Mouse (Mus musculus) CH12.LX (cell line): ENCODE results near the gene Fbxl15. TPM values are rescaled to one million over a fixed set of nuclear protein-coding genes. Genes with fewer than 3 reads are reported as not detected.

ENCODE experiments used
- DNase-seq: peaks from one replicate; pipeline ENCODE4 v3.0.0-alpha.2; 2013; ENCODE audit errors: extremely low read depth
- H3K27ac ChIP-seq: 2 replicates; pipeline ENCODE4 v1.5.1; 2012; ENCODE audit warnings: low read depth, mild to moderate bottlenecking, control low read depth, moderate library complexity; ENCODE audit not compliant: insufficient read depth
- H3K27me3 ChIP-seq: replicated peaks from 2 replicates; pipeline ENCODE3; 2012; ENCODE audit warnings: inconsistent platforms
- H3K36me3 ChIP-seq, 2 experiments: replicated peaks in 1 of 2; 2 replicates each; pipeline versions ENCODE3 to v1.6.1; 2012; ENCODE audit warnings: inconsistent platforms in 1 of 2, low read length in 1 of 2, mild to moderate bottlenecking in 1 of 2, mixed read lengths in 1 of 2, moderate library complexity in 1 of 2; ENCODE audit not compliant: control insufficient read depth in 1 of 2, insufficient read depth in 1 of 2
- H3K4me1 ChIP-seq, 2 experiments: 2 replicates each; pipeline ENCODE4 v1.6.1; 2012; ENCODE audit warnings: inconsistent platforms in 1 of 2, moderate library complexity in 1 of 2; ENCODE audit not compliant: insufficient read depth in 2 of 2, control insufficient read depth in 1 of 2
- H3K4me2 ChIP-seq: 2 replicates; pipeline ENCODE4 v1.6.1; 2012; ENCODE audit warnings: low read depth, mild to moderate bottlenecking, control low read depth; ENCODE audit not compliant: poor library complexity, insufficient read depth, severe bottlenecking
- H3K4me3 ChIP-seq, 3 experiments: fragments of 150-350 bp in 1 of 3; sonication (generic) in 1 of 3; replicated peaks in 1 of 3; 2 replicates each; pipeline versions ENCODE3 to v1.5.1; 2011 to 2012; ENCODE audit warnings: low read depth in 2 of 3, low read length in 2 of 3, mild to moderate bottlenecking in 2 of 3, moderate library complexity in 2 of 3, control low read depth in 1 of 3, improper control_type of control experiment in 1 of 3, inconsistent platforms in 1 of 3, mixed read lengths in 1 of 3; ENCODE audit not compliant: poor library complexity in 1 of 3
- H3K79me2 ChIP-seq: replicated peaks from 2 replicates; pipeline ENCODE4 v1.6.1; 2012; ENCODE audit warnings: mild to moderate bottlenecking, moderate library complexity; ENCODE audit not compliant: control insufficient read depth, poor library complexity, insufficient read depth, severe bottlenecking; ENCODE audit errors: extremely low read depth
- H3K9ac ChIP-seq: 2 replicates; pipeline ENCODE4 v1.6.1; 2012; ENCODE audit warnings: low read depth, mild to moderate bottlenecking, control low read depth, moderate library complexity; ENCODE audit not compliant: insufficient read depth
- H3K9me3 ChIP-seq: replicated peaks from 2 replicates; pipeline ENCODE3; 2012; ENCODE audit warnings: low read length, inconsistent platforms, mixed read lengths
- CHD2 ChIP-seq: IDR thresholded peaks from 2 replicates; pipeline ENCODE4 v1.6.1; 2011; ENCODE audit warnings: low read length, improper control_type of control experiment
- E2F4 ChIP-seq: IDR thresholded peaks from 2 replicates; pipeline ENCODE4 v1.6.1; 2011; ENCODE audit warnings: low read depth, low read length, improper control_type of control experiment; ENCODE audit not compliant: insufficient replicate concordance
- EP300 ChIP-seq: IDR thresholded peaks from 2 replicates; pipeline ENCODE4 v1.6.1; 2011; ENCODE audit warnings: low read length, improper control_type of control experiment
- ETS1 ChIP-seq: conservative IDR thresholded peaks from 2 replicates; pipeline ENCODE4 v1.6.1; 2012; ENCODE audit warnings: low read depth, mild to moderate bottlenecking, inconsistent platforms, low read length, improper control_type of control experiment, moderate library complexity
- GABPA ChIP-seq: IDR thresholded peaks from 2 replicates; pipeline ENCODE4 v1.6.1; 2012; ENCODE audit warnings: low read depth, low read length, improper control_type of control experiment, inconsistent platforms; ENCODE audit not compliant: insufficient replicate concordance
- HCFC1 ChIP-seq: IDR thresholded peaks from 2 replicates; pipeline ENCODE4 v1.6.1; 2012; ENCODE audit warnings: low read depth, mild to moderate bottlenecking, inconsistent platforms, low read length, improper control_type of control experiment
- IRF4 ChIP-seq: IDR thresholded peaks from 2 replicates; pipeline ENCODE4 v1.6.1; 2014; ENCODE audit warnings: low read depth, mild to moderate bottlenecking, inconsistent platforms, low read length, improper control_type of control experiment
- KAT2A ChIP-seq: IDR thresholded peaks from 2 replicates; pipeline ENCODE4 v1.6.1; 2012; ENCODE audit warnings: low read length, improper control_type of control experiment, inconsistent platforms; ENCODE audit not compliant: insufficient replicate concordance
- MAZ ChIP-seq: IDR thresholded peaks from 2 replicates; pipeline ENCODE4 v1.6.1; 2012; ENCODE audit warnings: low read depth, mild to moderate bottlenecking, inconsistent platforms, low read length, improper control_type of control experiment, moderate library complexity
- NELFE ChIP-seq: IDR thresholded peaks from 2 replicates; pipeline ENCODE4 v1.6.1; 2011; ENCODE audit warnings: low read depth, low read length, improper control_type of control experiment
- PAX5 ChIP-seq: IDR thresholded peaks from 2 replicates; pipeline ENCODE4 v1.6.1; 2012; ENCODE audit warnings: low read length, inconsistent platforms, mixed read lengths
- POLR2A ChIP-seq: IDR thresholded peaks from 2 replicates; pipeline ENCODE4 v1.6.1; 2011; ENCODE audit warnings: low read depth, mild to moderate bottlenecking, improper control_type of control experiment, low read length
- POLR2AphosphoS2 ChIP-seq: IDR thresholded peaks from 2 replicates; pipeline ENCODE4 v1.6.1; 2011; ENCODE audit warnings: low read depth, low read length, improper control_type of control experiment
- RCOR1 ChIP-seq: conservative IDR thresholded peaks from 2 replicates; pipeline ENCODE4 v1.6.1; 2012; ENCODE audit warnings: low read depth, mild to moderate bottlenecking, inconsistent platforms, low read length, improper control_type of control experiment
- SMC3 ChIP-seq: IDR thresholded peaks from 2 replicates; pipeline ENCODE4 v1.6.1; 2011; ENCODE audit warnings: low read depth, low read length, improper control_type of control experiment
- TBP ChIP-seq: conservative IDR thresholded peaks from 2 replicates; pipeline ENCODE4 v1.6.1; 2011; ENCODE audit warnings: low read depth, low read length, improper control_type of control experiment
- TCF12 ChIP-seq: IDR thresholded peaks from 2 replicates; pipeline ENCODE4 v1.6.1; 2014; ENCODE audit warnings: low read depth, mild to moderate bottlenecking, inconsistent platforms, low read length, improper control_type of control experiment
- USF1 ChIP-seq: IDR thresholded peaks from 2 replicates; pipeline ENCODE4 v1.6.1; 2014; ENCODE audit warnings: low read depth, mild to moderate bottlenecking, inconsistent platforms, low read length, improper control_type of control experiment
- USF2 ChIP-seq: conservative IDR thresholded peaks from 2 replicates; pipeline ENCODE4 v1.6.1; 2011; ENCODE audit warnings: low read depth, low read length, improper control_type of control experiment
- ZC3H11A ChIP-seq: IDR thresholded peaks from 2 replicates; pipeline ENCODE4 v1.6.1; 2012; ENCODE audit warnings: low read depth, mild to moderate bottlenecking, inconsistent platforms, low read length, improper control_type of control experiment
- ZNF384 ChIP-seq: IDR thresholded peaks from 2 replicates; pipeline ENCODE4 v1.6.1; 2012; ENCODE audit warnings: low read depth, low read length, improper control_type of control experiment, inconsistent platforms
- dilution Hi-C: fragments of 300-500 bp; cut with MboI; formaldehyde crosslinking; loops from 2 replicates; pipeline ENCODE4 v1.14.3; 2020; ENCODE audit warnings: low sequenced_read_pairs; ENCODE audit not compliant: extremely low pct_unique_long_range_greater_than_20kb, extremely low pct_ligation_motif_present
- in situ Hi-C: fragments of 300-500 bp; cut with MboI; formaldehyde crosslinking; loops from 3 replicates; pipeline ENCODE4 v1.14.3; 2019; ENCODE audit warnings: low sequenced_read_pairs, low pct_ligation_motif_present, low pct_unique_long_range_greater_than_20kb, mixed read lengths
- polyA plus RNA-seq: library from polyadenylated mRNA; unstranded; fragments of >175 nt; gene quantifications from 2 replicates; pipeline ENCODE4 v1.2.1, GENCODE M21; 2012; ENCODE audit warnings: low read depth; ENCODE audit not compliant: insufficient read length
- total RNA-seq, 2 experiments: library from RNA; depleted of rRNA; stranded (reverse); fragments of 300-350 nt in 1 of 2; fragments of >200 nt in 1 of 2; gene quantifications; 2 replicates each; pipeline ENCODE4 v1.2.3; 2012 to 2014

The Fbxl15 gene
- total and polyA plus RNA-seq, 3 experiments: 7.6 to 9.9 (median 9.4) TPM

DNA sequence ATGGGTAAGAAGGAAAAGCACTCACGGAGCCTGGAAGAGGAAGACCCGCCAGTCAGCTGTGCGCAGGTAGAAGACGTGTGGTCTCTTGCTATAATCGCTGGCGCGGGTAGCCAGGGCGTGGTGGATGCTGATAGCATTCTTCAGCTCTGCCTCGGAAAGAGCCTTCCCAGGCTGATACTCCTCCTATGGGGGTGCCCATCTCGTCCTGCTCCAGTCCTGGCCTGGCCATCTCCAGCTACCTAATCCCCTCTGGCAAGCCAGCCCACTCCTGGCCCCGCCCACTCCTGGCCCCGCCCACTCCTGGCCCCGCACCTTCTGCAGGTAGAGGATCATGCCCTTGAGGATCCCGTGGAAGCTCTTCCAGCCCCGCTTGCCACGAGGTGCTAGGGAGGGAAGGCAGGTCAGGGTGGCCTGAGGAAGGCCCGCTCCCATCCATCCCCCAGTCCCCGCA, 13.8 kb upstream of the Fbxl15 start:
- H3K79me2 ChIP-seq: no peaks in the 10 kb centered on the region
- H3K36me3 ChIP-seq: peaks cover 53 to 78% of the 10 kb centered on the region in 2 experiments
- dilution Hi-C loops: no loop called here
- H3K4me3 ChIP-seq: no peak overlapping the region
- H3K9me3 ChIP-seq: peaks cover 8% of the 10 kb centered on the region
- no peak for TF ChIP-seq POLR2AphosphoS2
- no peak for TF ChIP-seq CHD2
- TF ChIP-seq ETS1: no peak
- TF ChIP-seq GABPA: no peak
- TF ChIP-seq POLR2A: no peak
- TF ChIP-seq SMC3: no peak
- no peak for TF ChIP-seq TBP
- no peak for TF ChIP-seq E2F4
- TF ChIP-seq USF1: no peak
- no peak for TF ChIP-seq HCFC1
- no peak for TF ChIP-seq IRF4
- TF ChIP-seq TCF12: no peak
- TF ChIP-seq KAT2A: no peak
- TF ChIP-seq MAZ: no peak
- no peak for TF ChIP-seq USF2
- TF ChIP-seq RCOR1: no peak
- TF ChIP-seq ZNF384: no peak
- no peak for TF ChIP-seq NELFE
- no peaks in the 10 kb centered on the region for H3K27me3 ChIP-seq
- no peak for DNase-seq
- no peak overlapping the region for H3K27ac ChIP-seq
- no peak overlapping the region for H3K4me2 ChIP-seq
- no peak overlapping the region for H3K9ac ChIP-seq
- H3K4me1 ChIP-seq: peaks cover 0 to 57% of the 10 kb centered on the region in 2 experiments; a peak in 2 of 4 replicates
- in situ Hi-C loops: no loop called here

DNA sequence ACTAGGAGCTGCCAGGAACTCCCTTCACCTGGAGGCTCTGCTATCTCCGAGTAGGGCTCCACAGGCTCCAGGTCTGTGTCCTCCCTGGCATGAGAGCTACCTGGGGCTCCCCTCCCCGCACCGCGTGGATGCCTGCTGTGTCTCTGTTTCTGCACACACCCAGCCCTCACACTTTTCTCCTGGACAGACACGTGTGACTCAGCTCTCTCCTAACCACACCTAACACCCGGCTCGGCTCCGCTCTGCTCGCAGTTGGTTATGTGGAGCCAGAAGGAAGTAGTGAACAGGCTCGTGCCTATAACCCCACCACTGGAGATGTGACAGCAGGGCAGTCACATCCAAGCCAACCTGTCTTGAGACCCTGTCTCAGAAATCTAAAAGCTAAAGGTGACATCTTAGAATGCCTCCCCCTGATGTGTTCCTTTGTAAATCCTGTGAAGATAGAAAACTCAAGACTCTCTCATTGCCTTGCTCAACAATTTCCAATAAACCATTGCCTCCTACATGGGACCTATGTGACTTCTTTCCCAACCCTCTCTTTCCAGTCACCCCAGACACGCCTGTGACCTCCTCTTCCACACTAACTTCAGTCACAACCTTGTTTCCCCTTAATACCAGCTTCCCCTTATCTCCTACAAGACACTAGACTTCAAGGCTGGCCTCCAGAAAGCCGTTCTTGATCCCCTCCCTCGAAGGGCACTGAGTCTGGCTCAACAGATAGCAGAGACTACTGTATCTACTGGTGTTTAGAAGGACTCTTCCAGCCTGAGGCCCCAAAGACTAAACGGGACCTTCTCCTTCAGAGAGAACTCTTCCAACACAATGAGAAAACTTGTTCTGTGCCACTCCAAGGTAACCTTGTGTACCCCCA, 12.9 kb upstream of the Fbxl15 start:
- Histone ChIP-seq H3K27me3 (no peaks in the 10 kb centered on the region), H3K9me3 (peaks cover 8% of the 10 kb centered on the region), H3K4me3 (no peak overlapping the region), H3K79me2 (no peaks in the 10 kb centered on the region), H3K4me2 (no peak overlapping the region), H3K27ac (no peak overlapping the region), H3K9ac (no peak overlapping the region), H3K36me3 (peaks cover 44 to 68% of the 10 kb centered on the region in 2 experiments), H3K4me1 (peaks cover 0 to 58% of the 10 kb centered on the region in 2 experiments; a peak in 2 of 4 replicates)
- TF ChIP-seq EP300: no peak
- no peak for TF ChIP-seq ZC3H11A
- TF ChIP-seq PAX5: no peak
- dilution Hi-C loops (no loop called here), in situ Hi-C loops (no loop called here)
- no peak for DNase-seq
